Mouse (Mus musculus): ENCODE results near the gene Bmp10.

GRCm38 (mm10) chr6:87399137-87399536 lies 29.7 kb upstream of the Bmp10 start:
- TF ChIP-seq CTCF (IDR thresholded peaks at IDR 0.05; ENCODE audit: extremely low read depth, insufficient read length, insufficient replicate concordance, low read depth, low read length) (peak; percentile 99), POLR2A (IDR thresholded peaks at IDR 0.05; ENCODE audit: low read depth, low read length) (no peak)

Data from small intestine, adult 2 months (tissue).